Mouse (Mus musculus) CD8-positive naive resting alpha-beta T cell, adult 2 months (primary cell): ENCODE measurements around the gene Msi2.
A peak's percentile ranks its signal among the peaks of the same experiment; 100 is the strongest.

Source experiments
- DNase-seq, 2 experiments: peaks; one replicate each; pipeline ENCODE4 v3.0.0; 2022; ENCODE audit warnings: low read depth in 2 of 2, low spot score in 2 of 2

Gene Msi2

GRCm38 (mm10) chr11:88713479-88713878, 4.8 kb downstream of the Msi2 start:
- DNase-seq, result no peak

- no peak for DNase-seq
Observed at GRCm38 (mm10) chr11:88709876-88710614, 8.3 kb downstream of the Msi2 start.

- DNase-seq, result no peak
Observed at GRCm38 (mm10) chr11:88707228-88707775, 11.0 kb downstream of the Msi2 start.

GRCm38 (mm10) chr11:88704688-88705087, 13.6 kb downstream of the Msi2 start:
- no peak for DNase-seq

- DNase-seq, result no peak
Observed at GRCm38 (mm10) chr11:88703220-88703619, 15.1 kb downstream of the Msi2 start.

- no peak for DNase-seq
Observed at GRCm38 (mm10) chr11:88701976-88702659, 16.2 kb downstream of the Msi2 start.

- no peak for DNase-seq
Observed at GRCm38 (mm10) chr11:88701020-88701419, 17.3 kb downstream of the Msi2 start.

GRCm38 (mm10) chr11:88700202-88700711, 18.1 kb downstream of the Msi2 start:
- DNase-seq, result no peak

- no peak for DNase-seq
Observed at GRCm38 (mm10) chr11:88693905-88694893, 24.1 kb downstream of the Msi2 start.

- no peak for DNase-seq
Observed at GRCm38 (mm10) chr11:88693002-88693769, 25.1 kb downstream of the Msi2 start.

GRCm38 (mm10) chr11:88692374-88692773, 25.9 kb downstream of the Msi2 start:
- peak; percentile 14 to 15 for DNase-seq

- DNase-seq, result no peak
Observed at GRCm38 (mm10) chr11:88690556-88691287, 27.6 kb downstream of the Msi2 start.

- no peak for DNase-seq
Observed at GRCm38 (mm10) chr11:88689831-88690459, 28.4 kb downstream of the Msi2 start.

- no peak for DNase-seq
Observed at GRCm38 (mm10) chr11:88688644-88689043, 29.7 kb downstream of the Msi2 start.

GRCm38 (mm10) chr11:88687711-88688110, 30.6 kb downstream of the Msi2 start:
- no peak for DNase-seq

GRCm38 (mm10) chr11:88687010-88687409, 31.3 kb downstream of the Msi2 start:
- DNase-seq, result no peak

GRCm38 (mm10) chr11:88686061-88686460, 32.3 kb downstream of the Msi2 start:
- no peak for DNase-seq

- no peak for DNase-seq
Observed at GRCm38 (mm10) chr11:88683026-88683770, 35.1 kb downstream of the Msi2 start.
